Mouse (Mus musculus): ENCODE data around the gene Racgap1. TPM values are rescaled to one million over a fixed set of nuclear protein-coding genes. Genes with fewer than 3 reads are reported as not detected.

Gene Racgap1
- polyA plus RNA-seq, 1 experiment, result 45.7 TPM

GRCm38 (mm10) chr15:99688712-99689111 is 37.3 kb upstream of the Racgap1 start:
- Histone ChIP-seq H3K27me3 (ENCODE audit: control insufficient read depth, insufficient read depth, low read length) (no peaks in the 10 kb centered on the region), H3K27ac (ENCODE audit: control insufficient read depth, insufficient read depth, low read depth, low read length) (no peak overlapping the region), H3K4me1 (ENCODE audit: control insufficient read depth, insufficient read depth, low read length) (peaks cover 2% of the 10 kb centered on the region; the same call in 1 of the 2 replicates), H3K36me3 (ENCODE audit: control insufficient read depth, insufficient read depth, low read length) (no peaks in the 10 kb centered on the region), H3K4me3 (ENCODE audit: control insufficient read depth, low read depth, low read length) (no peak overlapping the region)
- TF ChIP-seq CTCF (IDR thresholded peaks at IDR 0.05; ENCODE audit: control insufficient read depth, insufficient read depth, insufficient replicate concordance, low read depth, low read length) (peak; percentile 76; the same call in 1 of the 2 replicates), POLR2A (IDR thresholded peaks at IDR 0.05; ENCODE audit: control insufficient read depth, low read depth, low read length) (no peak)

GRCm38 (mm10) chr15:99684156-99684555 is 32.7 kb upstream of the Racgap1 start:
- TF ChIP-seq POLR2A (IDR thresholded peaks at IDR 0.05; ENCODE audit: control insufficient read depth, low read depth, low read length), result no peak
- TF ChIP-seq CTCF (IDR thresholded peaks at IDR 0.05; ENCODE audit: control insufficient read depth, insufficient read depth, insufficient replicate concordance, low read depth, low read length), result no peak
- no peaks in the 10 kb centered on the region for H3K27me3 ChIP-seq (ENCODE audit: control insufficient read depth, insufficient read depth, low read length)
- H3K4me1 ChIP-seq (ENCODE audit: control insufficient read depth, insufficient read depth, low read length), result no peaks in the 10 kb centered on the region
- H3K27ac ChIP-seq (ENCODE audit: control insufficient read depth, insufficient read depth, low read depth, low read length), result no peak overlapping the region
- H3K36me3 ChIP-seq (ENCODE audit: control insufficient read depth, insufficient read depth, low read length), result no peaks in the 10 kb centered on the region
- H3K4me3 ChIP-seq (ENCODE audit: control insufficient read depth, low read depth, low read length), result no peak overlapping the region

- peak; percentile 59; the same call in 1 of the 2 replicates for TF ChIP-seq CTCF (IDR thresholded peaks at IDR 0.05; ENCODE audit: control insufficient read depth, insufficient read depth, insufficient replicate concordance, low read depth, low read length)
- no peak for TF ChIP-seq POLR2A (IDR thresholded peaks at IDR 0.05; ENCODE audit: control insufficient read depth, low read depth, low read length)
- Histone ChIP-seq H3K27ac (ENCODE audit: control insufficient read depth, insufficient read depth, low read depth, low read length) (no peak overlapping the region), H3K4me3 (ENCODE audit: control insufficient read depth, low read depth, low read length) (no peak overlapping the region), H3K36me3 (ENCODE audit: control insufficient read depth, insufficient read depth, low read length) (no peaks in the 10 kb centered on the region), H3K27me3 (ENCODE audit: control insufficient read depth, insufficient read depth, low read length) (no peaks in the 10 kb centered on the region), H3K4me1 (ENCODE audit: control insufficient read depth, insufficient read depth, low read length) (peaks cover 2% of the 10 kb centered on the region)
Observed at GRCm38 (mm10) chr15:99682880-99683279, 31.4 kb upstream of the Racgap1 start.

GRCm38 (mm10) chr15:99679008-99679407 is 27.6 kb upstream of the Racgap1 start:
- Histone ChIP-seq H3K4me3 (ENCODE audit: control insufficient read depth, low read depth, low read length) (no peak overlapping the region), H3K4me1 (ENCODE audit: control insufficient read depth, insufficient read depth, low read length) (peaks cover 2% of the 10 kb centered on the region), H3K27me3 (ENCODE audit: control insufficient read depth, insufficient read depth, low read length) (no peaks in the 10 kb centered on the region), H3K27ac (ENCODE audit: control insufficient read depth, insufficient read depth, low read depth, low read length) (no peak overlapping the region), H3K36me3 (ENCODE audit: control insufficient read depth, insufficient read depth, low read length) (no peaks in the 10 kb centered on the region)
- TF ChIP-seq CTCF (IDR thresholded peaks at IDR 0.05; ENCODE audit: control insufficient read depth, insufficient read depth, insufficient replicate concordance, low read depth, low read length), result no peak
- TF ChIP-seq POLR2A (IDR thresholded peaks at IDR 0.05; ENCODE audit: control insufficient read depth, low read depth, low read length), result no peak

- no peak overlapping the region for H3K4me3 ChIP-seq (ENCODE audit: control insufficient read depth, low read depth, low read length)
- H3K4me1 ChIP-seq (ENCODE audit: control insufficient read depth, insufficient read depth, low read length), result peaks cover 2% of the 10 kb centered on the region
- no peaks in the 10 kb centered on the region for H3K36me3 ChIP-seq (ENCODE audit: control insufficient read depth, insufficient read depth, low read length)
- TF ChIP-seq POLR2A (IDR thresholded peaks at IDR 0.05; ENCODE audit: control insufficient read depth, low read depth, low read length), result no peak
- TF ChIP-seq CTCF (IDR thresholded peaks at IDR 0.05; ENCODE audit: control insufficient read depth, insufficient read depth, insufficient replicate concordance, low read depth, low read length), result no peak
- no peaks in the 10 kb centered on the region for H3K27me3 ChIP-seq (ENCODE audit: control insufficient read depth, insufficient read depth, low read length)
- H3K27ac ChIP-seq (ENCODE audit: control insufficient read depth, insufficient read depth, low read depth, low read length), result no peak overlapping the region
Observed at GRCm38 (mm10) chr15:99678063-99678800, 26.8 kb upstream of the Racgap1 start.

- H3K4me3 ChIP-seq (ENCODE audit: control insufficient read depth, low read depth, low read length), result no peak overlapping the region
- H3K27me3 ChIP-seq (ENCODE audit: control insufficient read depth, insufficient read depth, low read length), result no peaks in the 10 kb centered on the region
- TF ChIP-seq CTCF (IDR thresholded peaks at IDR 0.05; ENCODE audit: control insufficient read depth, insufficient read depth, insufficient replicate concordance, low read depth, low read length) (no peak), POLR2A (IDR thresholded peaks at IDR 0.05; ENCODE audit: control insufficient read depth, low read depth, low read length) (no peak)
- H3K4me1 ChIP-seq (ENCODE audit: control insufficient read depth, insufficient read depth, low read length), result peaks cover 2% of the 10 kb centered on the region
- no peaks in the 10 kb centered on the region for H3K36me3 ChIP-seq (ENCODE audit: control insufficient read depth, insufficient read depth, low read length)
- H3K27ac ChIP-seq (ENCODE audit: control insufficient read depth, insufficient read depth, low read depth, low read length), result no peak overlapping the region
Observed at GRCm38 (mm10) chr15:99677089-99677488, 25.6 kb upstream of the Racgap1 start.

- Histone ChIP-seq H3K27me3 (ENCODE audit: control insufficient read depth, insufficient read depth, low read length) (no peaks in the 10 kb centered on the region), H3K27ac (ENCODE audit: control insufficient read depth, insufficient read depth, low read depth, low read length) (no peak overlapping the region), H3K36me3 (ENCODE audit: control insufficient read depth, insufficient read depth, low read length) (no peaks in the 10 kb centered on the region), H3K4me3 (ENCODE audit: control insufficient read depth, low read depth, low read length) (no peak overlapping the region), H3K4me1 (ENCODE audit: control insufficient read depth, insufficient read depth, low read length) (peaks cover 10% of the 10 kb centered on the region)
- TF ChIP-seq POLR2A (IDR thresholded peaks at IDR 0.05; ENCODE audit: control insufficient read depth, low read depth, low read length) (no peak), CTCF (IDR thresholded peaks at IDR 0.05; ENCODE audit: control insufficient read depth, insufficient read depth, insufficient replicate concordance, low read depth, low read length) (no peak)
Observed at GRCm38 (mm10) chr15:99674866-99675265, 23.4 kb upstream of the Racgap1 start.

Measured in testis, adult 2 months (tissue).